16 mouse cellular contexts compared by ENCODE assay signal in genomic region chr10:40133636-40134035, GRCm38 (mm10).
"Had no signal": no experiment of that assay in that cellular context is flagged by ENCODE, and none has a peak within 500 bp of the region (broad histone marks: within the 10 kb centered on the region; RNA-seq: fewer than 3 reads in every experiment).

No protein-coding gene starts in this region.

- H3K27ac ChIP-seq: limb, embryonic 15.5 days; macrophage; midbrain, embryonic 12.5 days; stomach, postnatal 0 days had no signal

- H3K4me1 ChIP-seq: limb, embryonic 15.5 days had no signal

- H3K36me3 ChIP-seq: limb, embryonic 15.5 days; midbrain, embryonic 12.5 days had no signal

- H3K4me2 ChIP-seq: limb, embryonic 15.5 days; lung, embryonic 14.5 days; midbrain, embryonic 12.5 days had no signal

- H3K9ac ChIP-seq: limb, embryonic 15.5 days; lung, embryonic 14.5 days; midbrain, embryonic 12.5 days had no signal

- DNase-seq: kidney, adult 8-10 months; kidney, postnatal 25 days; layer of hippocampus, adult 9-11 months; layer of hippocampus, postnatal 36 days; lung, embryonic 14.5 days; lung, postnatal 10 days; right cerebral cortex, adult 18-20 months; right cerebral cortex, postnatal 25 days; thymus, postnatal 4 days had no signal

- H3K27me3 ChIP-seq: limb, embryonic 15.5 days; megakaryocyte, embryonic 14.5 days; midbrain, embryonic 12.5 days had no signal

- H3K9me3 ChIP-seq: limb, embryonic 15.5 days; megakaryocyte, embryonic 14.5 days; midbrain, embryonic 12.5 days had no signal

- H3K4me3 ChIP-seq: limb, embryonic 15.5 days; midbrain, embryonic 12.5 days had no signal

- ATAC-seq: intestine, embryonic 16.5 days; midbrain, embryonic 16.5 days had no signal
